Mouse (Mus musculus) olfactory bulb, adult 2 months (tissue): ENCODE measurements around the gene Celf2. TPM values are rescaled to one million over a fixed set of nuclear protein-coding genes. Genes with fewer than 3 reads are reported as not detected.

Source experiments
- H3K27ac ChIP-seq: fragments of 200-500 bp; 2 replicates; pipeline ENCODE4 v1.5.1; 2012; ENCODE audit warnings: low read depth, low read length; ENCODE audit not compliant: insufficient read depth
- H3K4me1 ChIP-seq: fragments of 200-500 bp; 2 replicates; pipeline ENCODE4 v1.6.1; 2012; ENCODE audit warnings: low read length; ENCODE audit not compliant: control insufficient read depth, insufficient read depth
- H3K4me3 ChIP-seq: fragments of 200-500 bp; 2 replicates; pipeline ENCODE4 v1.5.1; 2012; ENCODE audit warnings: mild to moderate bottlenecking, low read depth, low read length, moderate library complexity; ENCODE audit not compliant: insufficient read depth
- CTCF ChIP-seq: fragments of 200-500 bp; IDR thresholded peaks from 2 replicates; pipeline ENCODE4 v1.5.1; 2012; ENCODE audit warnings: low read depth, mild to moderate bottlenecking, low read length, moderate library complexity; ENCODE audit not compliant: insufficient read depth
- POLR2A ChIP-seq: fragments of 200-500 bp; IDR thresholded peaks from 2 replicates; pipeline ENCODE4 v1.6.1; 2012; ENCODE audit warnings: mild to moderate bottlenecking, low read depth, low read length, moderate library complexity; ENCODE audit not compliant: insufficient read depth
- WGBS: fragments of 180-500 bp; shearing (Covaris S2); methylation state at CpG from one replicate; pipeline ENCODE4 v1.1.7; 2018; 5-methylcytosine and 5-hydroxymethylcytosine counted together
- polyA plus RNA-seq: library from polyadenylated mRNA; stranded (reverse); fragments of >200 nt; gene quantifications from 2 replicates; pipeline ENCODE4 v1.2.4, GENCODE M21; 2012; ENCODE audit warnings: low replicate concordance; ENCODE audit not compliant: missing spikeins, insufficient read depth, insufficient read length

The Celf2 gene
- polyA plus RNA-seq, 1 experiment: 447 TPM

DNA sequence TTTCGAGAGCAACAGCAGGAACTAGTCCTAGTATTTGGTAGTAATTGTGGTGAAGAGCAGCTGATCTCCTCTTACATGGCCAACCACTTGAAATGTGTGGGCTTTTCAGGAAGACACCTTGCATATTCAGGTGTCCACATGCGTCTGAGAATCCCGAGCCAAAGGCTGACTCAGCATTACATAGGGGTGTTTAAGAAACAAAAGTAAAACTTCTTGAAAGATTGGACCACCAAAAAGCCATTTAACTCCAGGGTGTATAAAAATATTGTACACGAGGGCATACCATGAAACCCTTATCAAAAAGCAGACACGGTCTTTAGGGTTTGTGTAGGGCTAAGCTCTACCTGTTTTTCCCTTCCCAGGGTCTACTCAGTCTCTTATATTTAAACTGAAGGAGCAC is 965.7 kb downstream of the Celf2 start:
- no peak overlapping the region for H3K27ac ChIP-seq
- WGBS: 86% methylated on average over 5 of the region's 5 CpGs
- no peak for TF ChIP-seq CTCF
- no peak for TF ChIP-seq POLR2A
- H3K4me3 ChIP-seq: no peak overlapping the region
- peaks cover 10% of the 10 kb centered on the region for H3K4me1 ChIP-seq

DNA sequence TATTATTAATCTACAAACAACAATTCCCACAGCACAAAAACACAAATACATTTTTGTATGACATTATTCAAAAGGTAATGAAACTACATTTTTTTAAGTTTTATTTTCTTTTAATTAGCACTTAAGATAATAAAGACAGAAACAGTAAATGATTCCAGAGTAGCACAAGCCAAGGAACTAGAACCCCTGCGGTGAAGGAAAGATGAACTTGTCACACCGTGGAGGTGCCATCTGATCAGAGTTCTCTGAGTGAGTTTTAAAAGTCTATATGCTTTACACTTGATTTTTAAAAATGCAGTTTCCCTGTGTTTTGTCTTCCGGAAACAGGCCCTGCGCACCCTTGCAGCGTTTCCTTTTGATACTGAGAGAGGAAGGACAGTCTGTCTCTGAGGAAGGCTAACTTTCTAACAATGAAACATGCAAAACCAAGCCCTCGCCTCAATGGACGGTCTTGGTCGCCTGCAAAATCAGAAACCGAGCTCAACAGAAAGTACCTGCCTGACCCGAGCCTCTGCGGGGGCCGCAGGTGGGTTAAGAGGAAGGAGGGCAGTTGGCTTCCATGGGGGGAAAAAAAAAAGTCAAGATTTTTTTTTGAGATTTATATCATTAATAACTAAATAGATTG is 966.7 kb downstream of the Celf2 start:
- H3K27ac ChIP-seq: no peak overlapping the region
- TF ChIP-seq POLR2A (no peak), CTCF (no peak)
- H3K4me3 ChIP-seq: no peak overlapping the region
- WGBS: 84% methylated on average over 12 of the region's 12 CpGs
- H3K4me1 ChIP-seq: peaks cover 10% of the 10 kb centered on the region

DNA sequence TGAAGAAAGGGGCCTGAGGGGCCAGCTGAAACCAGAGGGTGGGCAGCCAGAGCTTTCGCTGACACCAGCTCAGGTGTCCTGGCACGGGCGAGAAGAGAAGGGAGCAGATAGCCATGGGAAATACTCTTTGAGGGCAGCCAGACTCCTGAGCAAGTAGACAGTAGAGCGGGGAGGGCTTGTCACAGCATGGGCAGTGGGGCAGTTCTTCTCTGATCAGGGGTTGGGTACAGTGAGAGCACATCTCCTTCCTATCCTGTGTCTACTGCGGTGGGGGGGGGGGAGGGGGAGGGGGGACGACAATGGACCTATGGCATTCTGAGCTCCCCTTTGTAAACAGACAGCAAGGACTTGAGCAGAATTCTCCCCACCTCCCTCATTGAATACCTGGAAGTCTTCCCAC is 968.5 kb downstream of the Celf2 start:
- Histone ChIP-seq H3K4me1 (0 out of 2 replicates have a peak, but pooled peaks cover 6% of the 10 kb centered on the region), H3K4me3 (no peak overlapping the region), H3K27ac (no peak overlapping the region)
- WGBS: 79% methylated on average over 6 of the region's 6 CpGs
- no peak for TF ChIP-seq CTCF

DNA sequence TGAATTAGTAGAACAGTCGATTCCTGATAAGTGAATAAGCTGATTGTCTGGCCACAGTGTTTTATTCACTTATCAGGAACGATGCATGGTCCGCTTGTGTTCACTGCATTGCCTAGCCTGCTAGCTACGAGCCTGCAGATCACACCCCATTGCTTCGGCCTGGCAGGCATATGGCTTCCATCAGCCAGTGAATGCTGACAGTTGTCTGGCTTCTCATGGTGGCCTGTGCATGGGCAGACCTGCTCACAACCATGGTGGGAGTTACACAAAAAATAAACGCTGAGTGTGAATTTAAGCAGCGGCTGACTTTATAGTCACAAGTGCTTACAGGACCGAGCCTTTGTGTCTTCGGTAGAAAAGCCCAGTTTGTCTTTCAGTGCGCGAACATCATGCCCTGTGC is 969.3 kb downstream of the Celf2 start:
- Histone ChIP-seq H3K4me3 (no peak overlapping the region), H3K4me1 (0 out of 2 replicates have a peak, but pooled peaks cover 6% of the 10 kb centered on the region), H3K27ac (peak overlapping the region; percentile 45; the same call in 1 of the 2 replicates)
- WGBS: 62% methylated on average over 11 of the region's 11 CpGs
- TF ChIP-seq POLR2A (no peak), CTCF (no peak)

DNA sequence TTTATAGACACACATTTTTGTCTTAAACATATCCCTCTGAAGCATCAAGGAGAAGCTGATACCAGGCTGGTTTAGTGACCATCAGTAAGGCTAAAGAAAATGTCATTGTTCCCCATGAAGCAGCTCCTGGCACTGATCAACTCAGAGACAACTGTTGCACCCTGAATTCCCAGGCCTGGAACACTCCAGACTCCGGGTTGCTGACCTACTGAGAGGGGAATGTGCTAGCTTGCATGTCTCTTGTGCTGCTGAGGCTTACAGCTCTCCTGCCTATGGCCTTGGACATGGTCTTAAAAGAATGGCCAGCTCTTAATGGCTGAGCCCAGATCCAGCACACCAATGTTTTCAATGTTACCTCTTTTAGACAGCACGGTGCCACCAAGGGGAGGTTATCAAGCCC is 970.9 kb downstream of the Celf2 start:
- Histone ChIP-seq H3K4me1 (0 out of 2 replicates have a peak, but pooled peaks cover 6% of the 10 kb centered on the region), H3K27ac (no peak overlapping the region; the same call in 1 of the 2 replicates), H3K4me3 (no peak overlapping the region)
- TF ChIP-seq CTCF (no peak), POLR2A (no peak)
- WGBS: 46% methylated on average over 2 of the region's 2 CpGs

DNA sequence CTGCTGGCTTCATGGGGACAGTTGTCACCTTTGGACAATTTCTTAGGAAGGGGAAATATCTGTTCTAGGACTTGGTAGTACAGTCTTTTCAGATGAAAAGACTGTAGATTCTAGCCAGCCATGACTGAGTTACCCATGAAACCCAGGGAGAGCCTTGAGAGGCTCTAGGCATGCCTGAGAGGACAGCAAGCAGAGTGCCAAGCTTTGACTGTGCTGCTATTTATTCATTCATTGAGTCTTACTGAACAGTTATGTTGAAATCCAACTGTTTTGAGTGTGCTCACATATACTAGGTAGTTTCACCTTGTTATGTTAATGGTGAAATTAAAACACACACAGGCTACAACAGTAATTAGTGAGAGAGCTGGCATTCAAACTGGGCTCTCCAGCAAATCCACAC is 971.3 kb downstream of the Celf2 start:
- Histone ChIP-seq H3K27ac (no peak overlapping the region; the same call in 1 of the 2 replicates), H3K4me1 (0 out of 2 replicates have a peak, but pooled peaks cover 6% of the 10 kb centered on the region), H3K4me3 (no peak overlapping the region)
- TF ChIP-seq CTCF: no peak

DNA sequence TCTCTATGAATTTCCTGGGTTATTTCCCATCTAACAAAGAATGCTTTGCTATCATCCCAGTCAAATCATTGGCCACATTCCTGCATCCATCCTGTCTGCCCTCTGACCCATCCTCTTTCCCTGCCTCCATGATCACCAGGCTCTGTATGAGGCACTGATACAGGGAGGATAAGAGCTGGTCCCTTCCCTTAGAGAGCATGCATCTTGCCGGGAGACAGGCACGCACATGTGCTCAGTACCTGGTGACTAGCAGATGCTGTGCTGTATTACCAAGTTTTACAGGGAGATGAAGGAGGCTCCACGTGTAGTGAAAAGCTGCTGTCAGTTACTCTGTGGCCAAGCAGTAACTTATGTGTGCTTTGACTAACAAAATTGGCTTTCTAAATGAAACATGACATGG is 972.0 kb downstream of the Celf2 start:
- TF ChIP-seq POLR2A: no peak
- no peak for TF ChIP-seq CTCF

DNA sequence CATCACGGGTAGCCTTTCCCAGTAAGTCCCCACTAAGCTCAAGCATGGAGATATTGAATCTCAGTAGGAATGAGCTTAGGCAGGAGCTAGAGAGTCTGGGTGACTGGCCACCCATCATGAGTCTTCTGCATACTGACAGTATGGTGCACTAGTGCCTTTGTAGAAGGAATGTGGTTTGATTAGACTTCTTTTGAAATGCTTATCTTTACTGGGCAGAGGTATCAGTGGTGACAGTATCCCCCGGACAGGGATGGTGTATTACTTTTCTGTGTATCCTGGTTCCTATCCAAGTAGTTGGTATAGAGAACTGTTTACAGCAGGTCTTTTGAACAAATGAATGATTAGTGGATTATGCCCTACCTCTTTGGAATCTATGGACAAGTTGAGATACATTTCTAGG is 973.0 kb downstream of the Celf2 start:
- WGBS: 87% methylated on average over 2 of the region's 2 CpGs

More for the DNA sequence above, 972.0 kb downstream of the Celf2 start:
- WGBS: 67% methylated on average over 3 of the region's 3 CpGs
- no peak overlapping the region for H3K4me3 ChIP-seq
- no peak overlapping the region for H3K27ac ChIP-seq
- H3K4me1 ChIP-seq: 0 out of 2 replicates have a peak, but pooled peaks cover 6% of the 10 kb centered on the region

DNA sequence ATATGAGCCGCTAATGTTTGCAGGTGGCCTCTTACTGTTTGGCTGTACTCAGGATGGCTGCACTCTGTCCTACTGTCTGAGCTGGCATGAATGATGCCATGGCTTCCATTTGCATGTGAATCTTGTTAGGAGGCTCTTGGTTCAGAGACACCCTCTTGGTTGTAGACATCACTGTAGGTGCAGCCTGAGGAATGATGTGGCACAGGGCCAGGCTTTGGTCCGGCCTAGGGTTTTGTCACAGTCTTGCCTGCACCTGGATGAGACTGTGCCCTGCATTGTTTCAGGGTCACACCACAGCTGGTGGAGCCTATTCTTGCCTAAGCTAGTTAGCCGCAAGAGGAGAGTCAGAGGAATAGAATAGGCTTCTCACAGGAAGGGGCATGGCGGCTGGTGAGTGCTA is 977.0 kb downstream of the Celf2 start:
- WGBS: 80% methylated on average over 4 of the region's 4 CpGs
- Histone ChIP-seq H3K4me3 (no peak overlapping the region), H3K27ac (no peak overlapping the region), H3K4me1 (0 out of 2 replicates have a peak, but pooled peaks cover 2% of the 10 kb centered on the region)
- TF ChIP-seq POLR2A (no peak), CTCF (no peak)

More for the DNA sequence above, 973.0 kb downstream of the Celf2 start:
- Histone ChIP-seq H3K27ac (no peak overlapping the region), H3K4me3 (no peak overlapping the region), H3K4me1 (0 out of 2 replicates have a peak, but pooled peaks cover 6% of the 10 kb centered on the region)
- TF ChIP-seq POLR2A (no peak), CTCF (no peak)
